Mouse (Mus musculus): ENCODE data around the gene Dytn. TPM values are rescaled to one million over a fixed set of nuclear protein-coding genes. Genes with fewer than 3 reads are reported as not detected.

Gene Dytn
- total RNA-seq (2023) = not detected in 4 replicates

DNA sequence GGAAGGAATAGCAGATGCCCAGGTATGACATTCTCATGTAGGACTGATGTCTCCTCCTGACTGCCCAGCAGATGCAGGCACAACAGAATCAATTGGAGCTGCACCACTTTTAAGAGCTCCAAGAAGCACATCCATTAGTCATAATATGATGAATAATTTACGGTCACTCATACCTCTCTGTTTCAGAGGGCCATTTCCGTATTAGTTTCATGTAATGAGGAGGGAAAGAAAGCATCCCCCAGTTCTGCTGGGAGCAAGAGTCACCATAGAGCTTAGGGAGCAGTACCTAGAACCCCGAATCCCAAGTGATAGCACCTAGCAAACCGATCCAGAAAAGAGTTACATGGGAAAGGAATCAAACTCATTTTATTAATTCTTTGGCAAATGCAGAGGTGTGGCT is at the start of gene Dytn:
TSS of gene Dytn (minus strand) at position 101 of the 400 bp plus-strand sequence.

DNA sequence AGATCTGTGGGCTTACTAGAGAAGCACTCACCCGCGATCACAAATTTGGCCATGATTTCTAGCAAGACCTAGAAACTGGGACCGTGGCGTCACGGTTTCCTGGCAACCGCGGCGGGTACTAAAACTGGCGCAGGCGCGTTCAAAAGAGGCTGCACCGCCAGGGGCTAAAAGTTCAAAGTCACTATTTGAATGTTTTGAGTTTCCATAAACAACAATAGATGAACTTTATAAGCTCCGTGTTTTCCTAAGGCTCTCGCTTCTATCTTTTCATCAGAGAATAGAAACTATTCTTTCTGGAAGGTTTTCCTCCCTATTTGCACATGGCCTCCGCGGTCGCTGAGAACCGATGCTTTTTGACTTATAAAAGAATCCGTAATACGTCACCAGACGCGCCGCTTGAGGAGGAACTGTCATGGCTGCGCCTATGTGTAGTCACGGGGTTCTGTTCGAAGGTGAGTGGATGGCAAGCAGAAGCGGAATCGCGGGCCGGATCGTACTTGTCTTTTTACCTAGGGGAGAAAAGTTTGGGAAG is 43.6 kb upstream of the Dytn start, which contains the start of the genes Mdh1b and Fastkd2:
TSS of gene Mdh1b (minus strand) at position 79 of the 532 bp plus-strand sequence.
TSS of gene Fastkd2 (plus strand) at position 375 of the 532 bp plus-strand sequence.

DNA sequence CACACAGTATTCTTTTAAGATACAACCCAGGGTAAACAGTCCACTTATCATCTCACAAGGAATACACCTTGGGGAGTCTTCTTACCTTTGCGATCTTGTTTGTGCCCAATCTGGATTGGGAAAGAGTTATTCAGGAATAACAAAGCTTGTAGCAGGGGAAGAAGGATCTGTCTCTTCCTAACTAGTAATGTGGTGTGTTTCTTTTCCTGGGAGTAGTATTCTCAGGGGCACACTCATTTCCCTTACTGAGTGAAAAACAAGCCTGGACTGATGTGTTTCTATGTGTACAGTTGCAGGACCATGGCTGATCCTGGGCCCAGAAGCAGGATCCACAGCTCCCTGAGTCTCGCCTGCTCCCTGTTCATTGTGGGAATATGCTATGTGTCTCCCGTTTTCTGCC is 71.1 kb downstream of the Dytn start, which contains the start of gene Gm39653:
TSS of gene Gm39653 (plus strand) at position 301 of the 400 bp plus-strand sequence.

Other genes starting within 250 kb of the Dytn start
- 0.30 to 0.92 TPM (median 0.39 TPM) in 4 replicates for gene Adam23, start 241.0 kb downstream of the Dytn start, total RNA-seq (2023)
- not detected in 4 replicates for gene Gm39653, start 71.0 kb downstream of the Dytn start, total RNA-seq (2023)
- gene Mdh1b, start 43.4 kb upstream of the Dytn start, total RNA-seq (2023) = not detected in 4 replicates
- 36.8 to 47.7 TPM (median 43.3 TPM) in 4 replicates for gene Fastkd2, start 43.7 kb upstream of the Dytn start, total RNA-seq (2023)
- gene 4933402D24Rik, start 82.3 kb upstream of the Dytn start, total RNA-seq (2023) = not detected in 4 replicates

All from B cell, adult 62 days (primary cell).